Mouse (Mus musculus): ENCODE results near the gene Polr1e. TPM values are rescaled to one million over a fixed set of nuclear protein-coding genes. Genes with fewer than 3 reads are reported as not detected.
"Not testable (repeated sequence)": the region's sequence is repeated elsewhere in the genome, so short reads cannot be mapped to it uniquely, and the experiment has no call there.

Polr1e gene
- polyA plus RNA-seq, 1 experiment, result not detected

DNA sequence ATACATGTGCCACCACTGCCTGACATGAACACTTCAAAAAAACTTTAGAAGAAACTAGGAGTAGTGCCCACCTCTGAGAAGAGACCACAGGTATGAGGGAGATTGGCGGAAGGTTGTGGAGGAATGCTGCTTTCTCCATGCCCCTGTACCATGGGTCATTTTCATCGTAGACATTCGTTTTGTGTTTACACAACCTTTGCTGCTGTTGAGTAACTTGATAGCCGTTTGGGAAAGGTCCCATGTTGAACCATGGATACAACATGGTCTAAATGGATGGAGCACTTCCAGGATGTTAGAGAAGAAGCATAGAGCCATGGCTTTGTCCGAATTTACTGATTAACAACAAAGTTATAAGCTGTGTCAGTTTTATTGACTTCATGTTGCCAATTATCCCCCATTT is 40.2 kb upstream of the Polr1e start:
- whole genome bisulfite sequencing, result 84% methylated on average over 5 of the region's 5 CpGs
- H3K4me3 ChIP-seq (ENCODE audit: insufficient read depth, low read depth, low read length), result no peak overlapping the region
- H3K4me1 ChIP-seq (ENCODE audit: control insufficient read depth, insufficient read depth, low read length), result peaks cover 21% of the 10 kb centered on the region
- H3K27ac ChIP-seq (ENCODE audit: insufficient read depth, low read depth, low read length), result no peak overlapping the region
- TF ChIP-seq POLR2A (IDR thresholded peaks at IDR 0.05; ENCODE audit: insufficient read depth, low read depth, low read length) (no peak), CTCF (IDR thresholded peaks at IDR 0.05; ENCODE audit: insufficient read depth, low read depth, low read length) (no peak)

DNA sequence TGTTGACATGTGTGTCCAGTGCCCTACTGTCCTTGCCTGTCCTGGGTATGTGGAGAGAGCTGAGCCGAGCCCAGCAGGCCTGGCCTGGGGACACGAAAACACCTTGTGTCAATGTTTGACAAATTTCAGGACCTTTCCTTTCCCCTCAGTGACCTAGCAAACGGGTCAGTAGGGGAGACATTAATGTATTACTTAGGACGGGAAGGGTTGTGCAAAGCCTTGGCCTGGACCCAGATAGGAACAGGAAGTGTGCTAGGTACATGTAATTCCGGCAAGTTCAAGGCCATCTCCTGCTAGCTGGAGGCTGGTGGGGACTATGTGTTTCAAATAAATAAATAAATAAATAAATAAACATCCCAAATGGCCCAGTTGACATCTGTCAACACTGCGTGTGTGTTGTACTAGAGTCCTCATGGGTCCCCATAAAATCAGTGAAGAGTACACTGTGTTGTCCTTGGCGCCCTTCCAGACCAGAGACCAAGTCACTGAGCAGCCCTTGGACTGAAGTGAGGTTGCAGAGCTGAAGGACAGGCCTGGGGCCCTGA is 38.5 kb upstream of the Polr1e start:
- H3K4me1 ChIP-seq (ENCODE audit: control insufficient read depth, insufficient read depth, low read length), result peaks cover 9% of the 10 kb centered on the region; the same call in 1 of the 2 replicates
- TF ChIP-seq POLR2A (IDR thresholded peaks at IDR 0.05; ENCODE audit: insufficient read depth, low read depth, low read length), result no peak
- TF ChIP-seq CTCF (IDR thresholded peaks at IDR 0.05; ENCODE audit: insufficient read depth, low read depth, low read length), result no peak
- H3K27ac ChIP-seq (ENCODE audit: insufficient read depth, low read depth, low read length), result no peak overlapping the region
- 89% methylated on average over 7 of the region's 7 CpGs for WGBS
- H3K4me3 ChIP-seq (ENCODE audit: insufficient read depth, low read depth, low read length), result no peak overlapping the region

DNA sequence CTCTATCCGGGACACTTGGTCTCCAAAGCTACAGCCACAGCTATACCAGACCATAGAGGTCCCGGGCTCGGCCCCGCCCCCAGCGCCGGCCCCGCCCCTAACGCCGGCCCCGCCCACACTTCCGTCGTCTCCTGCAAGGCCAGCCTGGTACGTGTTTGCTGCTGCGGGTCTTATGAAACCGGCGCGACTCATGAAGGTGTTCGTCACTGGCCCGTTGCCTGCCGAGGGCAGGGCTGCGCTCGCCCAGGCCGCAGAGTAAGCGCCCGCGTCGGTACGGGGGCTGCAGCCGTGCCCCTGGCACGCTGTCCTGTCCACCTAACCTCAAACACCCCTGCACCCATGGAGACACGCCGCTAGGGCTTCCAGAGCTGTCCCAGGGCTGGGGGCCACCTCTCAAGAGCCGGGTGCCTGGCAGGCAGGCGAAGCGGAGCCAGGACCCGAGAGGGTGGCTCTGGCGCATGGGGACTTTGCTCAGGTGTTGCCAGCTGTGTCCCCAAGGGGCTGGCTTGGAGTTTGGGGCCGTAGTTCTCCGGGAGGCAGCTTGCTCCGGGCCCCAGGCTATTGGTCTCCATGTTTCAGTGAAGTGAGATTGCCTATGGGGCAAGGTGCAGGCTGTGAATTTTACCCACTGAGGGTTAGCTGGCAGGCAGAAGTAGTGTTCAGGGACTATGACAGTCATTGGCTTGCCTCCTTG is 37.0 kb upstream of the Polr1e start, which contains the start of gene Grhpr:
TSS of gene Grhpr (plus strand) at position 116 of the 694 bp plus-strand sequence.
- peaks cover 9% of the 10 kb centered on the region; the same call in 1 of the 2 replicates for H3K4me1 ChIP-seq (ENCODE audit: control insufficient read depth, insufficient read depth, low read length)
- peak within 1 kb of the TSS; percentile 59 for H3K4me3 ChIP-seq (ENCODE audit: insufficient read depth, low read depth, low read length)
- 4% methylated on average over 40 of the region's 40 CpGs for WGBS
- H3K27ac ChIP-seq (ENCODE audit: insufficient read depth, low read depth, low read length), result no peak within 1 kb of the TSS; the same call in 1 of the 2 replicates
- TF ChIP-seq CTCF (IDR thresholded peaks at IDR 0.05; ENCODE audit: insufficient read depth, low read depth, low read length) (no peak), POLR2A (IDR thresholded peaks at IDR 0.05; ENCODE audit: insufficient read depth, low read depth, low read length) (0 out of 2 replicates have a peak, but pooled peaks have one; percentile 24)

DNA sequence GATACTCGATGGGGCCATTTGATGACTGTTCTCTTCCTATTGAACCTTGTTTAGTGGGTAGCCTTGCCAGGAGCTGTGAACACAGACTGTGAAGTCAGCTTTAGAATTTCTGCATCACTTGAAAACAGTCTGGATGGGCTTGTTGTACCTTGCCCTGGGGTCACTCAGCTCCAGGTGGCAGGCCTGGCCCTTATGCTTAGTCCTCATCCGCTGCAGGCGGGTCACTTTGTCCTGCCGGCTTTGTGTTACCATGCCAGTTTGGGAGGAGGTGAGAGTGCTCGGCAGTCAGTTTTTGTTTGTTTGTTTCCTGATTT is 36.5 kb upstream of the Polr1e start:
- H3K4me3 ChIP-seq (ENCODE audit: insufficient read depth, low read depth, low read length), result no peak overlapping the region
- H3K4me1 ChIP-seq (ENCODE audit: control insufficient read depth, insufficient read depth, low read length), result peaks cover 9% of the 10 kb centered on the region; the same call in 1 of the 2 replicates
- 47% methylated on average over 5 of the region's 5 CpGs for WGBS
- H3K27ac ChIP-seq (ENCODE audit: insufficient read depth, low read depth, low read length), result no peak overlapping the region
- TF ChIP-seq CTCF (IDR thresholded peaks at IDR 0.05; ENCODE audit: insufficient read depth, low read depth, low read length) (no peak), POLR2A (IDR thresholded peaks at IDR 0.05; ENCODE audit: insufficient read depth, low read depth, low read length) (no peak)

DNA sequence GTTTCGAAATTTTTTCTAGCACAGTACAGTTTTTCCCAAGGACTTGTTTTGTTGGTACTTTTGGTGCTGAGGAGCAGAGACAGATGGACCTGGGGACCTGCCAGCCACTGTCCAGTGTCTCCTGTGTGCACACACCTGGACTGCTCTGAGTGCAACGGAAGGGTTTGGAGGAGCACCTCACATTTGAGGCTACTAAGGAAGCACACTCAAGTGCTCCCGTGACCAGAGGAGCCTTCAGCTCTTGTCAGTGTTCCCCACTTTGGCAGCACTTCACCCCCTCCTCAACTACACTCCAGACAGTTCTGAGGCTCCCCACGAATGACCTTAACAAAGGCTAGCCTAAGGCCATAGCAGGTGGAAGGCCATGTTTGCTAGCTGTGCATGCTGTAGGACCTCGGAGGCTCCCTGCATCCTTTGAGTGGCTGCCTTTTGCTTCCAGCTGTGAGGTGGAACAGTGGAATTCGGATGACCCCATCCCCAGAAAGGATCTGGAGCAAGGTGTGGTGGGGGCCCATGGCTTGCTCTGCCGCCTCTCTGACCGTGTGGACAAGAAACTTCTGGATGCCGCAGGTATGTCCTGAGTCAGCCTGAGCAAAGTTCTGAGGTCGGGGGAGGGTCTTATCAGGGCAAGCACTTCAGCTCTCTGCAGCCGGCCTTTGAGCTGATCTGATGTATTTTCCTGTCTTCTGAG is 35.8 kb upstream of the Polr1e start:
- no peak overlapping the region for H3K27ac ChIP-seq (ENCODE audit: insufficient read depth, low read depth, low read length)
- no peak for TF ChIP-seq POLR2A (IDR thresholded peaks at IDR 0.05; ENCODE audit: insufficient read depth, low read depth, low read length)
- TF ChIP-seq CTCF (IDR thresholded peaks at IDR 0.05; ENCODE audit: insufficient read depth, low read depth, low read length), result no peak
- WGBS, result 82% methylated on average over 11 of the region's 11 CpGs
- H3K4me3 ChIP-seq (ENCODE audit: insufficient read depth, low read depth, low read length), result no peak overlapping the region
- peaks cover 9% of the 10 kb centered on the region; the same call in 1 of the 2 replicates for H3K4me1 ChIP-seq (ENCODE audit: control insufficient read depth, insufficient read depth, low read length)

DNA sequence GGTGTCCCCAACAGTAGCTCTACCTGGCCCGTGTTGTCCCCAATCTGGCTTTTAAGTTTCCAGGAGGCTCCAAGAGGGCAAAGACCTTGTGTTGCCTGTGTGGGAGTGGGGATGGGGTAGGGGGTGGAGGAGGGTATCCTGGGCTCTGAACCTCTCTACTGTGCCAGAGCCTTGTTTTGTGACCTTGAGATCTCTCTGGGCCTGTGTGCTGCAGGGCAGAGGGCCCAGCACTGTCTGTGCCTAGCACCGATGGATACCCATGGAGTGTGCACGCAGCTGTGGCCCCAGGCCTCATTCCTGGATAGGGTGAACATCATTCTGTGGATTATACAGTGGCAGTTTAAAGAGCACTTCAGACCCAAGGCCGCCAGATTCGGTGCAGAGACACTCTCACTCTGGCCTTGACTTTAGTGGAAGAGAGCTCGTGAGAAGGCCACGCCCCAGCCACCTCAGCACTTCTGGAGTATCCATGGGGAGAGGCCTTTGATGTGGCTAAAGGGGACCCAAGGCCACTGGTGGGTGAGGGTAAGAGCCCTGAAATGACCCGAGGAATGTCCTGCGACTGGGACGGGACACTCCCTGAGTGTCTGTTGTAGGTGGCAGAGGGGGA is 35.1 kb upstream of the Polr1e start:
- WGBS, result 93% methylated on average over 10 of the region's 10 CpGs
- H3K4me1 ChIP-seq (ENCODE audit: control insufficient read depth, insufficient read depth, low read length), result peaks cover 9% of the 10 kb centered on the region; the same call in 1 of the 2 replicates
- H3K27ac ChIP-seq (ENCODE audit: insufficient read depth, low read depth, low read length), result no peak overlapping the region
- H3K4me3 ChIP-seq (ENCODE audit: insufficient read depth, low read depth, low read length), result no peak overlapping the region
- TF ChIP-seq POLR2A (IDR thresholded peaks at IDR 0.05; ENCODE audit: insufficient read depth, low read depth, low read length) (no peak), CTCF (IDR thresholded peaks at IDR 0.05; ENCODE audit: insufficient read depth, low read depth, low read length) (no peak)

DNA sequence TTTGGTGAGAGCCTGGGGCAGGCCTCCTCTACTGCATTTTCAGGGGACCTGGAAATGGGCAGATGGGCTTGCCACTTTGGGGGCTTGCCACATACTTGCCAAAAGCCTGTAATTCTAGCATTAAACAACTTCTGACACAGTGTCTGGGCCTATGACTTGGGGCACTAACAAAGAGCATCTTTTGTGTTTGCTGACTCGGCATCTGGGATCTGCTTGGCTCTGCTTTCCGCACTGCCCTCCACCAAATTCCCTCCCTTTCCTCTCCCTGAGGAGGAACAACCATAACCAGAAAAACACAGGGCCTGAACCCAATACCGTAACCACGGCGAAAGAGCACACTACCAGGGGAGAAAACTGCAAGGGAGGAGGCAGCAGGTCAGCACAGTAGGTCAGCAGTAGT is 27.8 kb upstream of the Polr1e start:
- WGBS, result 83% methylated on average over 5 of the region's 5 CpGs
- Histone ChIP-seq H3K4me3 (ENCODE audit: insufficient read depth, low read depth, low read length) (no peak overlapping the region), H3K4me1 (ENCODE audit: control insufficient read depth, insufficient read depth, low read length) (no peaks in the 10 kb centered on the region), H3K27ac (ENCODE audit: insufficient read depth, low read depth, low read length) (no peak overlapping the region)
- TF ChIP-seq POLR2A (IDR thresholded peaks at IDR 0.05; ENCODE audit: insufficient read depth, low read depth, low read length) (no peak), CTCF (IDR thresholded peaks at IDR 0.05; ENCODE audit: insufficient read depth, low read depth, low read length) (no peak)

DNA sequence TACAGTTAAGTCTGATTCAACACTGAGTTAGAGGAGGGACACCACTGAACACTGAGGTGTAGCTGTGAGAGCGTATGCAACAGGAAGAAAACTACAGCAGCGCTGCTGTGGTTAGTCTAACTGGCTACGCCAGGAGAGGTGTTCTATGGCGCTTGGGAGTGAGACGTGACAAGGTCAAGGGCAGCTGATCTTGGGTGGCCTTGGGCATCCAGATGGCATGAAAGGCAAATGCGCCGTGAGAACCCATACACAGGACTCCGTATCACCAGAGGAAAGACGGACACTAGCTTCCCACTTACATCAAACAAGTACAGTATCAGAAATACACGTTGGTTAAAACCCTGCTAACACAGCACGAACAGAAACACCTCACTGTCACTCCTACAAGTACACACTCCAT is 26.1 kb upstream of the Polr1e start:
- 91% methylated on average over 11 of the region's 11 CpGs for WGBS
- H3K4me1 ChIP-seq (ENCODE audit: control insufficient read depth, insufficient read depth, low read length); H3K4me3 ChIP-seq (ENCODE audit: insufficient read depth, low read depth, low read length); H3K27ac ChIP-seq (ENCODE audit: insufficient read depth, low read depth, low read length): not testable (repeated sequence)

DNA sequence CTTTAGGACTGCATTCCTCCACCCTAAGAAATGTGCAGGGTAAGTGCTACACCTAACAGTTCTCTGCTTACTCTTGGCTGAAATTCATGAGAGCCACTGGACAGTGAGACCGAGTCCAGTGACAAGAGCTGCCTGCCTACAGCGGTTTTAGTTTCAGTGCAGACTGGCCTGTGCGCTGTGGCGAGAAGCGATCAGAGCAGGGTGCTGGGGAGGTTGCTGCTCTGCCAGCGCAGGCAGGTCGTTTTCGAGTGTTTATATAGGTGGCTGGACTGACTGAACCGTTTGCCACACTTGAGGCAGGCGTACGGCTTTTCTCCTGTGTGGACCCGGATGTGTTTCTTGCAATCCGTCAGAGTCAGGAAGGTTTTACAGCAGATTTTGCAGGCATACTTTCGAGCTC is 25.2 kb upstream of the Polr1e start:
- WGBS, result 89% methylated on average over 14 of the region's 14 CpGs

More for the DNA sequence above, 25.2 kb upstream of the Polr1e start:
- H3K27ac ChIP-seq (ENCODE audit: insufficient read depth, low read depth, low read length); H3K4me3 ChIP-seq (ENCODE audit: insufficient read depth, low read depth, low read length); H3K4me1 ChIP-seq (ENCODE audit: control insufficient read depth, insufficient read depth, low read length): not testable (repeated sequence)
